ENCODE assay signal across 20 mouse cellular contexts in the genomic region with DNA sequence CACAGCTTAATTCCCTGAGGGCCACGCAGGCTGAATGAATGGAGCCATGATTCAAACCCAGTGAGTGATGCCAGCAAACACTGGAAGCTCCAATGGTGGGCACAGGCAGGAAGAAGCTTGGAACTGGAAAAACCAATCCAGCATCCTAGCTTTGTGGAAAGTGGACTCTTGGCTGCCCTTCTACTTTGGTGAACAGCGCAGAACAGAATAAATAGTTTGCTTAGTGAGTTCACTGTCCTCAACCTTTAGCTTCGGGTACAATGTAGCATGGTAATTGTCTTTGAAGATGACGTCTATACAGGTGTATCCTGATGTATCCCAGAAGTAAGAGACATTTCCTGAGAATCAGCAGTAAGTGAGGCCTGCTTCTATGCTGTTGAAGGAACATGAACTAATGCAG. TPM values are rescaled to one million over a fixed set of nuclear protein-coding genes. Genes with fewer than 3 reads are reported as not detected.
"Had no signal": no experiment of that assay in that cellular context is flagged by ENCODE, and none has a peak within 500 bp of the region (broad histone marks: within the 10 kb centered on the region; RNA-seq: fewer than 3 reads in every experiment).

No protein-coding gene starts in this region.

- H3K4me2 ChIP-seq: lung, embryonic 15.5 days; midbrain, embryonic 11.5 days; midbrain, embryonic 13.5 days; midbrain, embryonic 15.5 days; neural tube, embryonic 12.5 days; stomach, embryonic 15.5 days had no signal

- H3K9me3 ChIP-seq: lung, embryonic 15.5 days; megakaryocyte, embryonic 14.5 days; midbrain, embryonic 13.5 days; midbrain, embryonic 15.5 days; neural tube, embryonic 12.5 days; stomach, embryonic 15.5 days had no signal

- H3K27me3 ChIP-seq: lung, embryonic 15.5 days; megakaryocyte, embryonic 14.5 days; midbrain, embryonic 13.5 days; midbrain, embryonic 15.5 days; neural tube, embryonic 12.5 days; stomach, embryonic 15.5 days had no signal

- H3K27ac ChIP-seq: lung, embryonic 15.5 days; macrophage; midbrain, embryonic 13.5 days; midbrain, embryonic 15.5 days; neural tube, embryonic 12.5 days; stomach, embryonic 15.5 days; stomach, postnatal 0 days had no signal

- H3K4me3 ChIP-seq: lung, embryonic 15.5 days; megakaryocyte, embryonic 14.5 days; midbrain, embryonic 13.5 days; midbrain, embryonic 15.5 days; neural tube, embryonic 12.5 days; stomach, embryonic 15.5 days had no signal

- DNase-seq: lung, adult 2 months; lung, postnatal 14 days; lung, postnatal 36 days; right cerebral cortex, postnatal 14 days; thymus, adult 2 months; thymus, postnatal 25 days; thymus, postnatal 4 days had no signal

- ATAC-seq: lung, postnatal 0 days; midbrain, embryonic 13.5 days; midbrain, embryonic 15.5 days had no signal

- H3K9ac ChIP-seq: lung, embryonic 15.5 days; midbrain, embryonic 13.5 days; midbrain, embryonic 15.5 days; neural tube, embryonic 12.5 days; stomach, embryonic 15.5 days had no signal

RNA-seq across cellular contexts. Expression of a gene that starts 15.0 kb away (rescaled TPM):
- polyA plus RNA-seq: macrophage; midbrain, embryonic 11.5 days; midbrain, embryonic 13.5 days; midbrain, embryonic 15.5 days; midbrain, postnatal 0 days; neural tube, embryonic 12.5 days; neural tube, embryonic 14.5 days; testis, adult 2 months had no signal
